Mouse (Mus musculus): ENCODE measurements at regions not wholly inside any gene's neighbourhood (a gene's known extent, or its start where the extent isn't known, plus 50 kb on each side); places are given as distances from the start of the nearest gene placed in this dataset.

- no peak for TF ChIP-seq CTCF (IDR thresholded peaks at IDR 0.05)
- H3K4me3 ChIP-seq = no peak overlapping the region
- intact Hi-C loops (cut with DNase I) = no loop called here
- H3K27ac ChIP-seq = no peak overlapping the region
- DNase-seq = no peak
Measured at GRCm38 (mm10) chr10:117991176-117991575, 145.3 kb upstream of the Rap1b start.

- DNase-seq = no peak
- intact Hi-C loops (cut with DNase I) = no loop called here
- no peak overlapping the region for H3K27ac ChIP-seq
- TF ChIP-seq CTCF (IDR thresholded peaks at IDR 0.05) = no peak
- no peak overlapping the region for H3K4me3 ChIP-seq
Measured at GRCm38 (mm10) chr10:117992317-117992716, 146.5 kb upstream of the Rap1b start.

GRCm38 (mm10) chr10:117993809-117994208 is 147.8 kb upstream of the Mdm1 start:
- intact Hi-C loops (cut with DNase I) = no loop called here
- H3K27ac ChIP-seq = no peak overlapping the region
- no peak overlapping the region for H3K4me3 ChIP-seq
- no peak for TF ChIP-seq CTCF (IDR thresholded peaks at IDR 0.05)
- no peak for DNase-seq

GRCm38 (mm10) chr10:117994768-117995167 is 146.8 kb upstream of the Mdm1 start:
- H3K4me3 ChIP-seq = no peak overlapping the region
- no peak for DNase-seq
- TF ChIP-seq CTCF (IDR thresholded peaks at IDR 0.05) = no peak
- no peak overlapping the region for H3K27ac ChIP-seq
- intact Hi-C loops (cut with DNase I) = no loop called here

- no peak for DNase-seq
- no peak overlapping the region for H3K27ac ChIP-seq
- intact Hi-C loops (cut with DNase I) = no loop called here
- TF ChIP-seq CTCF (IDR thresholded peaks at IDR 0.05) = no peak
- no peak overlapping the region for H3K4me3 ChIP-seq
Measured at GRCm38 (mm10) chr10:117997796-117998195, 143.8 kb upstream of the Mdm1 start.

GRCm38 (mm10) chr10:118000591-118000990 is 141.0 kb upstream of the Mdm1 start:
- TF ChIP-seq CTCF (IDR thresholded peaks at IDR 0.05) = no peak

GRCm38 (mm10) chr10:118001501-118001900 is 140.1 kb upstream of the Mdm1 start:
- no peak overlapping the region for H3K4me3 ChIP-seq
- DNase-seq = no peak
- TF ChIP-seq CTCF (IDR thresholded peaks at IDR 0.05) = no peak
- intact Hi-C loops (cut with DNase I) = no loop called here
- H3K27ac ChIP-seq = no peak overlapping the region

More at GRCm38 (mm10) chr10:118000591-118000990, 141.0 kb upstream of the Mdm1 start:
- DNase-seq = no peak
- Histone ChIP-seq H3K4me3 (no peak overlapping the region), H3K27ac (no peak overlapping the region)
- intact Hi-C loops (cut with DNase I) = no loop called here

GRCm38 (mm10) chr10:118001971-118002370 is 139.6 kb upstream of the Mdm1 start:
- H3K27ac ChIP-seq = no peak overlapping the region
- intact Hi-C loops (cut with DNase I) = no loop called here
- no peak for DNase-seq
- no peak for TF ChIP-seq CTCF (IDR thresholded peaks at IDR 0.05)
- H3K4me3 ChIP-seq = no peak overlapping the region

GRCm38 (mm10) chr10:118002559-118002958 is 139.1 kb upstream of the Mdm1 start:
- Histone ChIP-seq H3K27ac (no peak overlapping the region), H3K4me3 (no peak overlapping the region)
- TF ChIP-seq CTCF (IDR thresholded peaks at IDR 0.05) = no peak
- no peak for DNase-seq
- intact Hi-C loops (cut with DNase I) = no loop called here

GRCm38 (mm10) chr10:118003179-118003578 is 138.4 kb upstream of the Mdm1 start:
- no peak for TF ChIP-seq CTCF (IDR thresholded peaks at IDR 0.05)
- no peak for DNase-seq
- intact Hi-C loops (cut with DNase I) = no loop called here
- Histone ChIP-seq H3K4me3 (no peak overlapping the region), H3K27ac (no peak overlapping the region)

GRCm38 (mm10) chr10:118003739-118004361 is 137.8 kb upstream of the Mdm1 start:
- DNase-seq = no peak
- TF ChIP-seq CTCF (IDR thresholded peaks at IDR 0.05) = no peak
- intact Hi-C loops (cut with DNase I) = no loop called here
- Histone ChIP-seq H3K4me3 (no peak overlapping the region), H3K27ac (no peak overlapping the region)

- intact Hi-C loops (cut with DNase I) = no loop called here
- DNase-seq = no peak
Measured at GRCm38 (mm10) chr10:118004362-118004958, 137.2 kb upstream of the Mdm1 start.

GRCm38 (mm10) chr10:118006827-118007550 is 134.6 kb upstream of the Mdm1 start:
- no peak overlapping the region for H3K27ac ChIP-seq
- TF ChIP-seq CTCF (IDR thresholded peaks at IDR 0.05) = no peak
- no peak for DNase-seq
- intact Hi-C loops (cut with DNase I) = no loop called here
- H3K4me3 ChIP-seq = no peak overlapping the region

More at GRCm38 (mm10) chr10:118004362-118004958, 137.2 kb upstream of the Mdm1 start:
- no peak for TF ChIP-seq CTCF (IDR thresholded peaks at IDR 0.05)
- H3K27ac ChIP-seq = no peak overlapping the region
- no peak overlapping the region for H3K4me3 ChIP-seq
